Mouse (Mus musculus) heart, adult 2 months (tissue): ENCODE data around the gene Fbxl2. TPM values are rescaled to one million over a fixed set of nuclear protein-coding genes. Genes with fewer than 3 reads are reported as not detected.
A peak's percentile ranks its signal among the peaks of the same experiment; 100 is the strongest.

Experiments used
- DNase-seq, 2 experiments: peaks; one replicate each; pipeline ENCODE4 v3.0.0; 2021
- H3K27ac ChIP-seq: fragments of 200-600 bp; 2 replicates; pipeline ENCODE4 v1.8.1; 2022
- H3K27me3 ChIP-seq: fragments of 200-500 bp; 2 replicates; pipeline ENCODE4 v1.6.1; 2012; ENCODE audit warnings: mild to moderate bottlenecking, low read length, inconsistent platforms, mixed read lengths; ENCODE audit not compliant: control insufficient read depth, insufficient read depth
- H3K36me3 ChIP-seq: fragments of 200-500 bp; 2 replicates; pipeline ENCODE4 v1.6.1; 2012; ENCODE audit warnings: low read length, inconsistent platforms; ENCODE audit not compliant: control insufficient read depth, insufficient read depth
- H3K4me1 ChIP-seq: fragments of 200-500 bp; 2 replicates; pipeline ENCODE4 v1.6.1; 2011; ENCODE audit warnings: low read length; ENCODE audit not compliant: control insufficient read depth, insufficient read depth
- H3K4me3 ChIP-seq: fragments of 200-600 bp; 2 replicates; pipeline ENCODE4 v1.8.1; 2022
- H3K79me2 ChIP-seq: fragments of 200-500 bp; replicated peaks from 2 replicates; pipeline ENCODE4 v1.6.1; 2012; ENCODE audit warnings: mild to moderate bottlenecking, inconsistent platforms, low read length, moderate library complexity, mixed read lengths; ENCODE audit not compliant: control insufficient read depth, insufficient read depth
- H3K9ac ChIP-seq: fragments of 200-500 bp; 2 replicates; pipeline ENCODE4 v1.6.1; 2012; ENCODE audit warnings: low read depth, mild to moderate bottlenecking, control low read depth, inconsistent platforms, low read length, mixed read lengths
- CTCF ChIP-seq: fragments of 200-600 bp; IDR thresholded peaks from 2 replicates; pipeline ENCODE4 v1.8.1; 2022; ENCODE audit warnings: antibody characterized with exemption, mild to moderate bottlenecking, moderate library complexity
- EP300 ChIP-seq: fragments of 200-500 bp; IDR thresholded peaks from 2 replicates; pipeline ENCODE4 v1.6.1; 2011; ENCODE audit warnings: low read depth, low read length, control low read depth; ENCODE audit not compliant: insufficient read depth
- POLR2A ChIP-seq: fragments of 200-500 bp; IDR thresholded peaks from 2 replicates; pipeline ENCODE4 v1.6.1; 2011; ENCODE audit warnings: mild to moderate bottlenecking, low read depth, low read length, control low read depth; ENCODE audit not compliant: insufficient read depth
- WGBS: fragments of 180-500 bp; shearing (Covaris S2); methylation state at CpG from one replicate; pipeline ENCODE4 v1.1.7; 2018; 5-methylcytosine and 5-hydroxymethylcytosine counted together
- intact Hi-C: fragments of 180-260 bp; cut with DNase I; formaldehyde crosslinking; loops from one replicate; pipeline ENCODE4 v1.15.1; 2025
- polyA plus RNA-seq: library from polyadenylated mRNA; depleted of rRNA; stranded (reverse); fragments of >200 nt; gene quantifications from 2 replicates; pipeline ENCODE4 v1.2.3, GENCODE M21; 2012
- total RNA-seq, 2 experiments: library from RNA; stranded (reverse); gene quantifications; 2 replicates each; pipeline ENCODE4 v1.2.3; 2021

Fbxl2 gene
- total and polyA plus RNA-seq, 3 experiments: 0.44 to 1.5 (median 0.91) TPM

GRCm38 (mm10) chr9:113974945-113975344 is 71.0 kb downstream of the Fbxl2 start:
- DNase-seq: no peak
- Histone ChIP-seq H3K27me3 (no peaks in the 10 kb centered on the region), H3K27ac (no peak overlapping the region), H3K9ac (no peak overlapping the region), H3K4me3 (no peak overlapping the region), H3K36me3 (no peaks in the 10 kb centered on the region), H3K79me2 (no peaks in the 10 kb centered on the region; the same call in 1 of the 2 replicates), H3K4me1 (no peaks in the 10 kb centered on the region)
- 88% methylated on average over 4 of the region's 4 CpGs for WGBS
- intact Hi-C loops: no loop called here
- no peak for TF ChIP-seq CTCF
- no peak for TF ChIP-seq EP300
- TF ChIP-seq POLR2A: no peak

GRCm38 (mm10) chr9:113973857-113974256 is 72.1 kb downstream of the Fbxl2 start:
- Histone ChIP-seq H3K36me3 (no peaks in the 10 kb centered on the region), H3K4me3 (no peak overlapping the region), H3K27ac (no peak overlapping the region), H3K79me2 (no peaks in the 10 kb centered on the region; the same call in 1 of the 2 replicates), H3K4me1 (no peaks in the 10 kb centered on the region), H3K9ac (no peak overlapping the region), H3K27me3 (no peaks in the 10 kb centered on the region)
- 90% methylated on average over 4 of the region's 4 CpGs for WGBS
- intact Hi-C loops: no loop called here
- DNase-seq: no peak
- TF ChIP-seq CTCF (no peak), EP300 (no peak)

- no peak for DNase-seq
- TF ChIP-seq POLR2A: no peak
- no peak for TF ChIP-seq CTCF
- no peak for TF ChIP-seq EP300
- H3K4me3 ChIP-seq: no peak overlapping the region
- H3K27ac ChIP-seq: no peak overlapping the region
- WGBS: 63% methylated on average over 8 of the region's 8 CpGs
- H3K36me3 ChIP-seq: no peaks in the 10 kb centered on the region
- no peaks in the 10 kb centered on the region for H3K27me3 ChIP-seq
- H3K9ac ChIP-seq: no peak overlapping the region
- no peaks in the 10 kb centered on the region; the same call in 1 of the 2 replicates for H3K79me2 ChIP-seq
- intact Hi-C loops: no loop called here
- H3K4me1 ChIP-seq: no peaks in the 10 kb centered on the region
Measured at GRCm38 (mm10) chr9:113971615-113972014, 74.4 kb downstream of the Fbxl2 start.

GRCm38 (mm10) chr9:113970041-113970440 is 76.0 kb downstream of the Fbxl2 start:
- intact Hi-C loops: no loop called here
- Histone ChIP-seq H3K36me3 (no peaks in the 10 kb centered on the region), H3K4me1 (no peaks in the 10 kb centered on the region), H3K9ac (no peak overlapping the region), H3K27ac (no peak overlapping the region), H3K4me3 (no peak overlapping the region), H3K79me2 (no peaks in the 10 kb centered on the region; the same call in 1 of the 2 replicates), H3K27me3 (no peaks in the 10 kb centered on the region)
- no peak for DNase-seq
- TF ChIP-seq CTCF: 0 out of 2 replicates have a peak, but pooled peaks have one; percentile 2
- TF ChIP-seq POLR2A: no peak
- TF ChIP-seq EP300: no peak
- 92% methylated on average over 14 of the region's 14 CpGs for WGBS

GRCm38 (mm10) chr9:113969399-113969798 is 76.6 kb downstream of the Fbxl2 start:
- H3K36me3 ChIP-seq: no peaks in the 10 kb centered on the region
- H3K27me3 ChIP-seq: no peaks in the 10 kb centered on the region
- intact Hi-C loops: no loop called here
- H3K4me3 ChIP-seq: no peak overlapping the region
- DNase-seq: no peak
- 94% methylated on average over 8 of the region's 8 CpGs for WGBS
- H3K79me2 ChIP-seq: no peaks in the 10 kb centered on the region; the same call in 1 of the 2 replicates
- no peak overlapping the region for H3K9ac ChIP-seq
- no peak overlapping the region for H3K27ac ChIP-seq
- no peak for TF ChIP-seq POLR2A
- no peak for TF ChIP-seq CTCF
- TF ChIP-seq EP300: no peak
- H3K4me1 ChIP-seq: no peaks in the 10 kb centered on the region

GRCm38 (mm10) chr9:113968967-113969366 is 77.0 kb downstream of the Fbxl2 start:
- Histone ChIP-seq H3K4me3 (no peak overlapping the region), H3K27me3 (no peaks in the 10 kb centered on the region), H3K4me1 (no peaks in the 10 kb centered on the region), H3K27ac (no peak overlapping the region), H3K79me2 (no peaks in the 10 kb centered on the region; the same call in 1 of the 2 replicates), H3K9ac (no peak overlapping the region), H3K36me3 (no peaks in the 10 kb centered on the region)
- TF ChIP-seq CTCF (no peak), POLR2A (no peak), EP300 (no peak)
- intact Hi-C loops: no loop called here
- WGBS: 80% methylated on average over 7 of the region's 7 CpGs
- no peak for DNase-seq
